Mouse (Mus musculus) ES-Bruce4 (cell line): Measurements from ENCODE around the gene Calhm6. TPM values are rescaled to one million over a fixed set of nuclear protein-coding genes. Genes with fewer than 3 reads are reported as not detected.

Experiments used
- H3K27ac ChIP-seq: 2 replicates; pipeline ENCODE4 v1.5.1; 2012; ENCODE audit warnings: low read length, inconsistent platforms; ENCODE audit not compliant: insufficient read depth
- H3K27me3 ChIP-seq: 2 replicates; pipeline ENCODE4 v1.6.1; 2012; ENCODE audit warnings: mild to moderate bottlenecking, low read length, inconsistent platforms; ENCODE audit not compliant: control insufficient read depth, poor library complexity, insufficient read depth, severe bottlenecking
- H3K36me3 ChIP-seq: 2 replicates; pipeline ENCODE4 v1.6.1; 2012; ENCODE audit warnings: inconsistent platforms, mild to moderate bottlenecking, low read length, moderate library complexity; ENCODE audit not compliant: control insufficient read depth, poor library complexity, insufficient read depth, severe bottlenecking
- H3K4me1 ChIP-seq: one replicate; pipeline ENCODE4 v1.8.1; 2011; ENCODE audit warnings: low read length; ENCODE audit not compliant: control insufficient read depth, insufficient read depth
- H3K4me3 ChIP-seq: 2 replicates; pipeline ENCODE4 v1.5.1; 2011; ENCODE audit warnings: low read depth, mild to moderate bottlenecking, low read length
- H3K9ac ChIP-seq: 2 replicates; pipeline ENCODE4 v1.6.1; 2012; ENCODE audit warnings: low read depth, mild to moderate bottlenecking, inconsistent platforms; ENCODE audit not compliant: poor library complexity, severe bottlenecking
- H3K9me3 ChIP-seq: replicated peaks from 2 replicates; pipeline ENCODE4 v1.6.1; 2012; ENCODE audit warnings: mild to moderate bottlenecking, low read length, inconsistent platforms; ENCODE audit not compliant: control insufficient read depth, poor library complexity, insufficient read depth, severe bottlenecking
- CTCF ChIP-seq: IDR thresholded peaks from one replicate; pipeline ENCODE4 v1.8.1; 2011; ENCODE audit warnings: low read depth, low read length
- EP300 ChIP-seq: IDR thresholded peaks from 2 replicates; pipeline ENCODE4 v1.6.1; 2011; ENCODE audit warnings: low read depth, low read length; ENCODE audit not compliant: insufficient read depth
- POLR2A ChIP-seq: IDR thresholded peaks from one replicate; pipeline ENCODE4 v1.8.1; 2011; ENCODE audit warnings: low read length; ENCODE audit not compliant: insufficient read depth
- polyA plus RNA-seq: library from polyadenylated mRNA; stranded (reverse); fragments of >200 nt; gene quantifications from 2 replicates; pipeline ENCODE4 v1.2.4, GENCODE M21; 2011; ENCODE audit warnings: low read depth; ENCODE audit not compliant: missing spikeins, insufficient read depth, insufficient read length

Gene Calhm6
- polyA plus RNA-seq, 1 experiment, result not detected

DNA sequence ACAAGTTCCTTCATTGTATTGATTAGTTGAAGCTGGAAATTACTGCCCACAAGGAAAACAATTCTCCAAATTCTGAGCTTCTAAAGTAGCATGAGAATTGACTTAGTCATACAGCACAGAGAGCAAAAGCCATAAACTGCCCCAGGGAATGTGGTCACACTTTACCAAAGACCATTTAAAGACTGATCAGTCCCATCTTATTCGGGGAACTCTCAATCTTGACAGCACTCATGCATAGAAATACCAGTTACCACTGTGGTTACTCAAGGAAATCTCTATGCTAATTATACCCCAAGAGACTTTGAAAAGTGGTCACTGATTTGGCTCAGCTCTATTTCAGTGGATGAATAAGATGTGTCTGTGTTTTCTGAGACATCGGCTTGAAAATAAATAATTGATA is 32.6 kb downstream of the Calhm6 start:
- no peaks in the 10 kb centered on the region for H3K36me3 ChIP-seq
- H3K27me3 ChIP-seq, result no peaks in the 10 kb centered on the region
- no peaks in the 10 kb centered on the region for H3K4me1 ChIP-seq
- H3K4me3 ChIP-seq, result no peak overlapping the region
- no peaks in the 10 kb centered on the region for H3K9me3 ChIP-seq
- no peak overlapping the region for H3K27ac ChIP-seq
- no peak overlapping the region for H3K9ac ChIP-seq
- TF ChIP-seq EP300 (no peak), POLR2A (no peak), CTCF (no peak)

DNA sequence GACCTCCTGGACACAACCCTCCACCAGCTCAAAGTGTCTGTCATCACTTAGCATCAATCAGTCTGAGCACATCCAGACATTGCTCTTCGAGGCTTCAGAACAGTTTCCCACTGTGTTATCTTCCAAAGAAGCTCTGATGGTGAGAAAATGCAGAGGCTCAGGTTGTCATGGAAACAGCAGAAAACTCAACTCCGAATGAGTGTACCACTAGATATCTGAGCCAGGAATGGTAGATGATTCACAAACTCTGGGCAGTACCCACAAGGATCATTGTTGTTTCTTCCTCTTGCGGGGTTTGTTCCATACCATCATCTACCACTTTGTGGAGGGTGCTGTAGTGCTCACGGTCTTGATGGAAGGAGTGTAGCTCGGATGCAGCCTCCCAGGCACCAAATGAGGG is 35.9 kb downstream of the Calhm6 start:
- Histone ChIP-seq H3K27me3 (no peaks in the 10 kb centered on the region), H3K4me1 (no peaks in the 10 kb centered on the region), H3K36me3 (no peaks in the 10 kb centered on the region), H3K4me3 (no peak overlapping the region), H3K27ac (no peak overlapping the region), H3K9me3 (no peaks in the 10 kb centered on the region), H3K9ac (no peak overlapping the region)
- TF ChIP-seq POLR2A, result no peak
- no peak for TF ChIP-seq EP300
- no peak for TF ChIP-seq CTCF

DNA sequence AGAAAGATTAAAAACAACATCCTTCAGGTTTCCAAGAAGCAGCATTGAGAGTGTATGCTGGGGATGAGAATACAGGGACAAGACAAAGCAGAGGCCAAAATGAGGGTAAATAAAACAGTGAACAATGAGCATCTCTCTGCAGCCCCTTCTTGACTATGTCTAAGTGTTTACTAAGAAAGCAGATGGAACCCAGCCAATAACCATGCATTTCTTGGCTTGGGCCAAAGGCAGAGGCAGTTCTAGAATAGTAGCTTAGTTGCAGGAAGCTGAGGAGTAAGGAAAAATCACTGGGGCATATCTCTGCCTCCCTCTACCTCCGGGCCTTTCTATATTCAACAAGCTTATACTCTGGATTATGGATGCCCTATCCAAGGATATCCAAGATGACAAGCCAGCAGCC is 37.3 kb downstream of the Calhm6 start:
- H3K4me3 ChIP-seq, result no peak overlapping the region
- H3K9me3 ChIP-seq, result no peaks in the 10 kb centered on the region
- TF ChIP-seq EP300, result no peak
- no peak for TF ChIP-seq POLR2A
- TF ChIP-seq CTCF, result no peak
- H3K4me1 ChIP-seq, result no peaks in the 10 kb centered on the region
- no peaks in the 10 kb centered on the region for H3K36me3 ChIP-seq
- H3K9ac ChIP-seq, result no peak overlapping the region
- H3K27ac ChIP-seq, result no peak overlapping the region
- H3K27me3 ChIP-seq, result no peaks in the 10 kb centered on the region

DNA sequence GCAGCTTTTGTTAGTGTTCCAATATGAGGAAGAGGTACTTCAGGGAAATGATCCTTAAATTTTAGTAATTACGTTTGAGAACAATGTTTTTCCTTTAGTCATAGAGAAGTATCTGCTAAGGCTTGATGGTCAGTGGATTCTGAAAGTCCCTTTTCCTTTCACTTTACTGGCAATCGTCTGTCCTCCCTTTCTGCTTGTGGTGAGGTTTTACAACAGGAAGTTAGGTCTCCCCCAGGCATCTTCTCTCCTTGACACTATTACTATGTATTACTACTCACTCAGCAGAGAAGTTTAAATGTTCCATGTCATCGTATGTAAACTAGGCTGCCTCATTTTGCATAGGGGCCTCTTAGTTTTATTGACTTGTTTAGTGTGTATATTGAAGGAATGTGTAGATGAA is 38.3 kb downstream of the Calhm6 start:
- no peaks in the 10 kb centered on the region for H3K9me3 ChIP-seq
- H3K27ac ChIP-seq, result no peak overlapping the region
- no peak overlapping the region for H3K4me3 ChIP-seq
- TF ChIP-seq POLR2A, result no peak
- TF ChIP-seq CTCF, result no peak
- no peak for TF ChIP-seq EP300
- H3K36me3 ChIP-seq, result no peaks in the 10 kb centered on the region
- no peak overlapping the region for H3K9ac ChIP-seq
- no peaks in the 10 kb centered on the region for H3K27me3 ChIP-seq
- H3K4me1 ChIP-seq, result no peaks in the 10 kb centered on the region

DNA sequence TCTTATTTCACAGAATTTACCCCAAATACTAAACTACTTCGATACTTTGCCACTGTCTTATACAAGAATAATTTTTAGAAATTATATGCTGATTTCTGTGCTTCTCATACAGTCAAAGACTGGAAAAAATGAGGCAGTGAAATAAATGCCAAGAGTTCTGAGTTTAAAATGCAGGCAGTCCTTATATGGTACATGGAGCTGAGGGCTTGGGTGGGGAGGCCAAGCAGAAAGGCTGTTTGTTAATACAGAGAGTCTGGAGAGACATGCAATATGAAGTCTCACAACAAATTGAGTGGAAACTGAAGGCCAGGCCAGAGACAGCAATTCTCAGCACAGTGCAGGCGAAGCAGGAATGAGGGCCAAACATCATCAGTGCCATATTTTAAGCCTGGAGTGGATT is 39.3 kb downstream of the Calhm6 start:
- Histone ChIP-seq H3K4me1 (no peaks in the 10 kb centered on the region), H3K9ac (no peak overlapping the region), H3K4me3 (no peak overlapping the region), H3K9me3 (no peaks in the 10 kb centered on the region), H3K27ac (no peak overlapping the region), H3K27me3 (no peaks in the 10 kb centered on the region), H3K36me3 (no peaks in the 10 kb centered on the region)
- no peak for TF ChIP-seq CTCF
- TF ChIP-seq EP300, result no peak
- no peak for TF ChIP-seq POLR2A

DNA sequence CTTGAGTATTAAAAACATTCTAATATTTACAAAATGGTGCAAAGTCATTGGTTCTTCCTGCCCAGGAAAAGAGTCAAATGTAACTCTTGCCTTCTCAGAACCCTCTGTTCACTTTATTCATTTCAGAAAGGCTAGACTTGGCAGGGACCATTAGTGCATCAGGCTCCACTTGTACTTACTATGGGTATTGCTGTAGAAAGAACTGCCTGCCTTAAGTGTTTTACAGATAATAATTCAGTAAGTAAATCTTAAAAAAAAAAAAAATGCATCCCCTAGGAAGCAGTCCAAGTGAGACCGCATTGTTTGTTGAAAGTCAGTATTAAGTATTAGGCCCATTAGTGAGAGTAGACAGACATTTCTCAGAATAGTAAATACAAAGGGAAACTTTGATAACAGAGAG is 41.3 kb downstream of the Calhm6 start:
- TF ChIP-seq CTCF (no peak), EP300 (no peak), POLR2A (no peak)
- Histone ChIP-seq H3K4me3 (no peak overlapping the region), H3K36me3 (no peaks in the 10 kb centered on the region), H3K4me1 (no peaks in the 10 kb centered on the region), H3K27me3 (no peaks in the 10 kb centered on the region), H3K9ac (no peak overlapping the region), H3K27ac (no peak overlapping the region), H3K9me3 (no peaks in the 10 kb centered on the region)

Other genes with a start within 250 kb of the Calhm6 start
- 0.18 TPM in 1 of 2 replicates, not detected in the other for gene Rsph4a, start 222.9 kb downstream of the Calhm6 start, polyA plus RNA-seq
- gene Zup1, start 176.7 kb downstream of the Calhm6 start, polyA plus RNA-seq, result 21.6 and 22.9 TPM in 2 replicates
- gene Rwdd1, start 108.4 kb downstream of the Calhm6 start, polyA plus RNA-seq, result 88.5 and 91.1 TPM in 2 replicates
- not detected in 2 replicates for gene Trappc3l, start 90.4 kb downstream of the Calhm6 start, polyA plus RNA-seq
- gene Calhm4, start 83.7 kb downstream of the Calhm6 start, polyA plus RNA-seq, result not detected in 2 replicates
- 0.18 TPM in 1 of 2 replicates, not detected in the other for gene Calhm5, start 31.5 kb downstream of the Calhm6 start, polyA plus RNA-seq
- gene Dse, start 79.7 kb upstream of the Calhm6 start, polyA plus RNA-seq, result 51.4 and 59.1 TPM in 2 replicates
- gene Tspyl1, start 154.2 kb upstream of the Calhm6 start, polyA plus RNA-seq, result 35.3 and 36.8 TPM in 2 replicates
- 1.2 and 1.8 TPM in 2 replicates for gene Tspyl4, start 169.5 kb upstream of the Calhm6 start, polyA plus RNA-seq